Mouse (Mus musculus) gastrocnemius, adult 18-20 months (tissue): ENCODE measurements at regions not wholly inside any gene's neighbourhood (a gene's known extent, or its start where the extent isn't known, plus 50 kb on each side); places are given as distances from the start of the nearest gene placed in this dataset.
A peak's percentile ranks its signal among the peaks of the same experiment; 100 is the strongest.
"Not testable (repeated sequence)": the region's sequence is repeated elsewhere in the genome, so short reads cannot be mapped to it uniquely, and the experiment has no call there.

ENCODE experiments used
- DNase-seq: peaks from one replicate; pipeline ENCODE4 v3.0.0; 2021; ENCODE audit warnings: low spot score

DNA sequence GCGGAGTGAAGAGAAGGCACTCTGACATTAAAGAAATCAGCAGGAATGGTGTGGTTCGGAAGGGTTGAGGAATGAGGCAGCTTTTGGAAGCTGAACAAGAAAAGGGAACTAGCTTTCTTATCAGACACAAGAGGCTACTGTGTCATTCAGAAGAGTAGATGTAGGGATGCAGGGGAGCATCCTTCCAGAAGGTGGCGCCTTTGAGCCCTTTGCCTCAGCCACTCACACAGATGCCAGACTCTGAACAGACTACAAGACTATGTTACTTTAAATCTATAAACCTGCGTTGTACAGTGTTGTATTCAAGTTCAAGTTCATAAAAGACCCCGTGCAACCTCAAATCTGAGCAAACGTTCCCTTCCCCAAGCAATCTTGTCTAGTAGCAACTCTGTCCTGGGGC, 128.9 kb downstream of the Kap start:
- DNase-seq: not testable (repeated sequence)

- peak; percentile 2 for DNase-seq
These were observed 146.8 kb downstream of the Kap start for GRCm38 (mm10) chr6:133706712-133707111.

GRCm38 (mm10) chr6:133701625-133702024, 151.9 kb downstream of the Kap start:
- no peak for DNase-seq
